Mouse (Mus musculus) T-helper 2 cell (primary cell): ENCODE data around the gene Dync1li1.

ENCODE experiments used
- in situ Hi-C: fragments of 300-600 bp; cut with MboI, MseI; formaldehyde crosslinking; loops from one replicate; pipeline ENCODE4 v1.15.1; 2025; ENCODE audit warnings: high pct_unique_total_duplicates

The Dync1li1 gene

GRCm38 (mm10) chr9:114672703-114673561 lies 15.7 kb upstream of the Dync1li1 start:
- in situ Hi-C loops, result no loop called here

- in situ Hi-C loops, result no loop called here
Measured at GRCm38 (mm10) chr9:114673626-114674025, 15.0 kb upstream of the Dync1li1 start.

- in situ Hi-C loops, result no loop called here
Measured at GRCm38 (mm10) chr9:114678576-114678975, 10.0 kb upstream of the Dync1li1 start.

GRCm38 (mm10) chr9:114679944-114680343 lies 8.6 kb upstream of the Dync1li1 start:
- in situ Hi-C loops, result no loop called here

- in situ Hi-C loops, result no loop called here
Measured at GRCm38 (mm10) chr9:114680531-114680930, 8.1 kb upstream of the Dync1li1 start.

GRCm38 (mm10) chr9:114682193-114682592 lies 6.4 kb upstream of the Dync1li1 start:
- in situ Hi-C loops, result no loop called here

- in situ Hi-C loops, result no loop called here
Measured at GRCm38 (mm10) chr9:114686245-114686644, 2.3 kb upstream of the Dync1li1 start.

GRCm38 (mm10) chr9:114687639-114688038 lies 951 bp upstream of the Dync1li1 start:
- in situ Hi-C loops, result no loop called here

- in situ Hi-C loops, result no loop called here
Measured at GRCm38 (mm10) chr9:114688953-114689407, 390 bp downstream of the Dync1li1 start.

GRCm38 (mm10) chr9:114690119-114690601 lies 1.6 kb downstream of the Dync1li1 start:
- in situ Hi-C loops, result no loop called here

- in situ Hi-C loops, result no loop called here
Measured at GRCm38 (mm10) chr9:114691112-114691511, 2.5 kb downstream of the Dync1li1 start.

GRCm38 (mm10) chr9:114695662-114696061 lies 7.1 kb downstream of the Dync1li1 start:
- in situ Hi-C loops, result loop anchor here (5.0 kb wide), 1 partner anchor 48 kb away; no protein-coding TSS in a partner anchor

- in situ Hi-C loops, result loop anchor here (5.0 kb wide), 1 partner anchor 50 kb away; no protein-coding TSS in a partner anchor
Measured at GRCm38 (mm10) chr9:114697072-114697471, 8.5 kb downstream of the Dync1li1 start.

- in situ Hi-C loops, result loop anchor here (5.0 kb wide), 1 partner anchor 51 kb away; no protein-coding TSS in a partner anchor
Measured at GRCm38 (mm10) chr9:114697926-114698325, 9.3 kb downstream of the Dync1li1 start.

GRCm38 (mm10) chr9:114699262-114699661 lies 10.7 kb downstream of the Dync1li1 start:
- in situ Hi-C loops, result loop anchor here (5.0 kb wide), 1 partner anchor 52 kb away; no protein-coding TSS in a partner anchor

GRCm38 (mm10) chr9:114699882-114700665 lies 11.5 kb downstream of the Dync1li1 start:
- in situ Hi-C loops, result loop anchor here (5.0 kb wide), 1 partner anchor 53 kb away; no protein-coding TSS in a partner anchor

GRCm38 (mm10) chr9:114701031-114701430 lies 12.4 kb downstream of the Dync1li1 start:
- in situ Hi-C loops, result no loop called here

- in situ Hi-C loops, result no loop called here
Measured at GRCm38 (mm10) chr9:114701921-114702320, 13.3 kb downstream of the Dync1li1 start.

GRCm38 (mm10) chr9:114707805-114708204 lies 19.2 kb downstream of the Dync1li1 start:
- in situ Hi-C loops, result no loop called here

GRCm38 (mm10) chr9:114710345-114710744 lies 21.8 kb downstream of the Dync1li1 start:
- in situ Hi-C loops, result no loop called here

- in situ Hi-C loops, result no loop called here
Measured at GRCm38 (mm10) chr9:114713481-114713880, 24.9 kb downstream of the Dync1li1 start.
